Mouse (Mus musculus): ENCODE measurements at regions not wholly inside any gene's neighbourhood (a gene's known extent, or its start where the extent isn't known, plus 50 kb on each side); places are given as distances from the start of the nearest gene placed in this dataset.

- no peak for DNase-seq (ENCODE audit: low spot score)
- no peak overlapping the region for H3K27ac ChIP-seq
- H3K27me3 ChIP-seq (ENCODE audit: low read depth, poor library complexity, severe bottlenecking): no peaks in the 10 kb centered on the region
- no peaks in the 10 kb centered on the region for H3K9me3 ChIP-seq (replicated peaks)
- H3K4me1 ChIP-seq: no peaks in the 10 kb centered on the region
- H3K4me3 ChIP-seq: no peak overlapping the region
- H3K36me3 ChIP-seq: no peaks in the 10 kb centered on the region
- 74% methylated on average over 3 of the region's 3 CpGs for WGBS
Observed at GRCm38 (mm10) chr8:4411126-4411525, 81.7 kb upstream of the Cers4 start.

- H3K27ac ChIP-seq: no peak overlapping the region
- no peak for DNase-seq (ENCODE audit: low spot score)
- H3K36me3 ChIP-seq: no peaks in the 10 kb centered on the region
- no peaks in the 10 kb centered on the region for H3K9me3 ChIP-seq (replicated peaks)
- H3K4me1 ChIP-seq: no peaks in the 10 kb centered on the region
- H3K27me3 ChIP-seq (ENCODE audit: low read depth, poor library complexity, severe bottlenecking): no peaks in the 10 kb centered on the region
- no peak overlapping the region for H3K4me3 ChIP-seq
- 89% methylated on average over 2 of the region's 2 CpGs for WGBS
Observed at GRCm38 (mm10) chr8:4411836-4412235, 81.0 kb upstream of the Cers4 start.

- DNase-seq (ENCODE audit: low spot score): peak; percentile 27
- no peak overlapping the region for H3K4me3 ChIP-seq
- no peak overlapping the region for H3K27ac ChIP-seq
- no peaks in the 10 kb centered on the region for H3K9me3 ChIP-seq (replicated peaks)
- H3K36me3 ChIP-seq: no peaks in the 10 kb centered on the region
- 51% methylated on average over 6 of the region's 6 CpGs for WGBS
- no peaks in the 10 kb centered on the region for H3K27me3 ChIP-seq (ENCODE audit: low read depth, poor library complexity, severe bottlenecking)
- H3K4me1 ChIP-seq: no peaks in the 10 kb centered on the region
Observed at GRCm38 (mm10) chr8:4413206-4413605, 79.6 kb upstream of the Cers4 start.

- WGBS: 55% methylated on average over 4 of the region's 4 CpGs
- Histone ChIP-seq H3K27ac (no peak overlapping the region), H3K9me3 (replicated peaks) (no peaks in the 10 kb centered on the region), H3K4me1 (no peaks in the 10 kb centered on the region), H3K27me3 (ENCODE audit: low read depth, poor library complexity, severe bottlenecking) (no peaks in the 10 kb centered on the region), H3K4me3 (no peak overlapping the region), H3K36me3 (no peaks in the 10 kb centered on the region)
- peak; percentile 19 for DNase-seq (ENCODE audit: low spot score)
Observed at GRCm38 (mm10) chr8:4413764-4414163, 79.1 kb upstream of the Cers4 start.

- Histone ChIP-seq H3K4me3 (no peak overlapping the region), H3K9me3 (replicated peaks) (no peaks in the 10 kb centered on the region), H3K4me1 (no peaks in the 10 kb centered on the region), H3K36me3 (no peaks in the 10 kb centered on the region), H3K27me3 (ENCODE audit: low read depth, poor library complexity, severe bottlenecking) (no peaks in the 10 kb centered on the region), H3K27ac (no peak overlapping the region)
- WGBS: 73% methylated on average over 3 of the region's 3 CpGs
- DNase-seq (ENCODE audit: low spot score): peak; percentile 7
Observed at GRCm38 (mm10) chr8:4417141-4417540, 75.7 kb upstream of the Cers4 start.

- no peaks in the 10 kb centered on the region for H3K27me3 ChIP-seq (ENCODE audit: low read depth, poor library complexity, severe bottlenecking)
- H3K27ac ChIP-seq: no peak overlapping the region
- no peaks in the 10 kb centered on the region for H3K36me3 ChIP-seq
- no peaks in the 10 kb centered on the region for H3K9me3 ChIP-seq (replicated peaks)
- 82% methylated on average over 2 of the region's 2 CpGs for WGBS
- DNase-seq (ENCODE audit: low spot score): no peak
- H3K4me3 ChIP-seq: no peak overlapping the region
- H3K4me1 ChIP-seq: no peaks in the 10 kb centered on the region
Observed at GRCm38 (mm10) chr8:4433161-4433560, 59.7 kb upstream of the Cers4 start.

- Histone ChIP-seq H3K36me3 (no peaks in the 10 kb centered on the region), H3K4me1 (no peaks in the 10 kb centered on the region), H3K27ac (no peak overlapping the region), H3K27me3 (ENCODE audit: low read depth, poor library complexity, severe bottlenecking) (no peaks in the 10 kb centered on the region), H3K9me3 (replicated peaks) (no peaks in the 10 kb centered on the region), H3K4me3 (no peak overlapping the region)
- no peak for DNase-seq (ENCODE audit: low spot score)
- WGBS: 75% methylated on average over 3 of the region's 3 CpGs
Observed at GRCm38 (mm10) chr8:4436546-4436945, 56.3 kb upstream of the Cers4 start.

All from limb, embryonic 10.5 days (tissue).